Mouse (Mus musculus): Measurements from ENCODE around the gene Phgdh. TPM values are rescaled to one million over a fixed set of nuclear protein-coding genes. Genes with fewer than 3 reads are reported as not detected.
A peak's percentile ranks its signal among the peaks of the same experiment; 100 is the strongest.

Gene Phgdh
- polyA plus RNA-seq, 1 experiment from 2014 or later: 239 TPM

DNA sequence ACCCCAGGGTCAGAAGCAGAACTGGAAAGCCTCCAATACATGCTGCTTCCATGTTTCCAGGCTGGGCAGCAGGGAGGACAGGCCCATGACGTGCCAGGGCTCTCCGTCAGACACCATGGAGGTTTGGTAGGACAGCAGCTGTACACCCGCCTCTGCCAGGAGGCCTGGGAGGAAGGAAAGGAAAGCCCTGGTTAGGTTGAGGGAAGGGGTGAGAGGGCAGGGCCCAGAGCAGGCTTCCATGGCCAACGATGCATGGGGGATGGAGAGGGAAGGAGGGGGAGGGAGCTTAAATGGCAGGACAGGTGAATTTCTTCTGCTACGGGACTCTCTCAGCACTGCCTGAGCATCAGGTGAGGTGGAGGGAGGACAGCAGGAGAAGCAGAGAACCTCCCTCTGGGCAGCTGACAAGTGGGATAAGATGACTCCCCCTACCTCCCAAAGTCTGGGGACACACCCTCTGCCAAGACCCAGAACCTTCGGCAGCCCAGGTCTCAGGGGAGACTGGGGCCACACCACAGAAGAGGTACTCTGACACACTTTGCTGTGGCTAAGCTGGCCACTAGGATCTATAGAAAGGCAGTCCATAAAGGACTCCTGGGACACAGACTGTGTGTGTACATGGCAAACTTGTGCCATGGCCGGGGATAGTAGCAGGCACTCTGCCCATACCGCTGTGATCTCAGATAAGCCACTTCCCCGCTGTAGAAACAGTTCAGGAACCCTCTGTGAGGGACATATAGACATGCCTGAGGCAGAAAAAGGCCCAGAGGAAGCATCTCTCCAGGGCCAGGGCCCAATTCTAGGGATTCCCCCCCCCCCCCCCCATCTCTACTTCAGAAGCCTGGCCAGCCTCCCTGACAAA lies 26.3 kb downstream of the Phgdh start:
- H3K27ac ChIP-seq: no peak overlapping the region
- peaks cover 20% of the 10 kb centered on the region for H3K4me1 ChIP-seq
- no peak overlapping the region for H3K9ac ChIP-seq
- WGBS: 77% methylated on average over 9 of the region's 9 CpGs
- no peak overlapping the region for H3K4me2 ChIP-seq
- H3K4me3 ChIP-seq: no peak overlapping the region
- H3K27me3 ChIP-seq: no peaks in the 10 kb centered on the region
- no peak for ATAC-seq
- H3K9me3 ChIP-seq (replicated peaks): no peaks in the 10 kb centered on the region
- H3K36me3 ChIP-seq (ENCODE audit: poor library complexity, severe bottlenecking): peaks cover 18% of the 10 kb centered on the region

DNA sequence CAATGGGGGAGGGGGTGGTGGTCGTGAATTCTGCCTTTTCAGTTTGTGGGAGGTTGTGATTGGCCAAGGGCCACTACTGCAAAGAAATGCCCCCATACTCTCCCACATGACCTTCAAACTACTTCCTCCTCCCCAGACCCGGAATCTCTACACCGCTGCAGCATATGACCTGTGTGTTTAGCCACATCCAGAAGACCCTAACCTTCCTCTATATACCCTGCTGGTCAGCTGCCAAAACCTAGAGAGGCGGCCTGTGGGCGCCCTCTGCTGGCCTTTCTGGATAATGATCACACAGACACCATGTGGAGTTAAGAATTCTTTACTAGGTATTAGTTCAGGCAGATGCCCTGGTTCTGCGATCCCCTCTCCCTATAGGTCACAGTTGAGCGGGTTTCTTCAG lies 26.9 kb downstream of the Phgdh start:
- H3K4me1 ChIP-seq: peaks cover 14% of the 10 kb centered on the region
- H3K27ac ChIP-seq: no peak overlapping the region
- no peak overlapping the region for H3K9ac ChIP-seq
- WGBS: 34% methylated on average over 7 of the region's 7 CpGs
- no peaks in the 10 kb centered on the region for H3K27me3 ChIP-seq
- H3K36me3 ChIP-seq (ENCODE audit: poor library complexity, severe bottlenecking): peaks cover 12% of the 10 kb centered on the region
- H3K4me3 ChIP-seq: no peak overlapping the region
- no peak overlapping the region for H3K4me2 ChIP-seq
- ATAC-seq: peak; percentile 64; the same call in 1 of the 2 replicates
- no peaks in the 10 kb centered on the region for H3K9me3 ChIP-seq (replicated peaks)

DNA sequence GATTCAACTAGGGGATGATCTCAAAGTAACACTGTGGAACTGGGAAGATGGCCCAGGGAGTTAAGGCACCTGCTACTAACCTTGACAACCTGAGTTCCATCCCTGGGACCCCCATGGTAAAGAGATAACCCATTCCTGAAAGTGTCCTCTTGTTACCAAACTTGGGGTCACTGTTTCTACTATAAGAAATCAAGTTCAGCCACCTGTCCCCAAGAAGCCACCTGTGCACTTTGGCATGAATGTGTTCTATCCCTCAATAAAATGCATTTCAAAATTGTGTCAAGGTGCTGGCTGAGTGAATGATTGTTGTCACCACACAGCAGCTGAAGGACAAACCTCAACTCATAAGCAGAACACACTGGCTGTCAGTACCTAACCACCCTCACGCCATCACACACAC lies 29.3 kb downstream of the Phgdh start:
- ATAC-seq: no peak

DNA sequence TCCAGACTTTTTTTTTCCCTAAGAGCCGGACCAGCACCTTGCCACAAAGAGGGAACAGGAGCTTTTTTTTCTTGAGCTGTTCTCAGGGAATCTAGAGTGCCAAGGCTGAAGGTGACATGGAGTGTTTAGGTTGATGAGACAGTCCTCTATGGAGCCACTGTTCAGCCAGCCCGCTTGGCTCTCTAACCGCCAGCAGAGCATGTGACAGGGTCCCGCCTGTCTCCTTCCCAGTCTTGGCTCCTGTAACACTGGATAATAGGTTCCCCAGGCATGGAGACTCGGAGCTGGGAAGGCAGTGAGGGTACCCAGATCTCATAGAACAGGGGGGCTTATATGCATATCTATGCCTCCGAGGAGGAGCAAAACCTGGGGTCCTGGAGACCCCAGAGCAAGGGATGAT lies 31.2 kb downstream of the Phgdh start:
- Histone ChIP-seq H3K4me2 (no peak overlapping the region), H3K9ac (no peak overlapping the region), H3K36me3 (ENCODE audit: poor library complexity, severe bottlenecking) (0 out of 2 replicates have a peak, but pooled peaks cover 3% of the 10 kb centered on the region), H3K4me1 (no peaks in the 10 kb centered on the region), H3K9me3 (replicated peaks) (no peaks in the 10 kb centered on the region), H3K4me3 (no peak overlapping the region), H3K27me3 (no peaks in the 10 kb centered on the region), H3K27ac (no peak overlapping the region)
- ATAC-seq: no peak
- WGBS: 78% methylated on average over 6 of the region's 6 CpGs

More for the DNA sequence above, 29.3 kb downstream of the Phgdh start:
- no peak overlapping the region for H3K27ac ChIP-seq
- no peaks in the 10 kb centered on the region for H3K4me1 ChIP-seq
- no peaks in the 10 kb centered on the region for H3K9me3 ChIP-seq (replicated peaks)
- H3K4me3 ChIP-seq: no peak overlapping the region
- H3K4me2 ChIP-seq: no peak overlapping the region
- peaks cover 11% of the 10 kb centered on the region for H3K36me3 ChIP-seq (ENCODE audit: poor library complexity, severe bottlenecking)
- H3K27me3 ChIP-seq: no peaks in the 10 kb centered on the region
- no peak overlapping the region for H3K9ac ChIP-seq
- 92% methylated on average over 1 of the region's 1 CpGs for WGBS

DNA sequence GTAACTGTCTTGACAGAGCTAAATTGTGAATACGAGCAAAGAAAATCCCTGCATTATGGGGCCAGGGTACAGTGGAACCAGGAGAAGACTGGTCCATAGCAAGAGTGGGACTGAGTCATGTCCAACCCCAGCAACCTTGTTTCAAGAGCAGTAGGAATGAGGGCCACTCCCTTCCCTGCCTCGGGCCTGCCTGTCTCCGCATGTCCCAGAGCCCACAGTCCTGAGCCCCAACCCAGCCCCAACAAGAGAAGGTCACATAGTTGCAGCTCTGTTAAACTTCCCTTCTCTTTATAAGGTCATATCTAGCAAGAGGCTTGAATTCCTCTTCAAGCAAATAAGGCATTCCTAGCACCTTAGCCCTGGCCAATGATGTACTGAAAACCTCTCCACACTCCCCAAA lies 38.0 kb downstream of the Phgdh start:
- no peak for ATAC-seq
- WGBS: 96% methylated on average over 3 of the region's 3 CpGs

DNA sequence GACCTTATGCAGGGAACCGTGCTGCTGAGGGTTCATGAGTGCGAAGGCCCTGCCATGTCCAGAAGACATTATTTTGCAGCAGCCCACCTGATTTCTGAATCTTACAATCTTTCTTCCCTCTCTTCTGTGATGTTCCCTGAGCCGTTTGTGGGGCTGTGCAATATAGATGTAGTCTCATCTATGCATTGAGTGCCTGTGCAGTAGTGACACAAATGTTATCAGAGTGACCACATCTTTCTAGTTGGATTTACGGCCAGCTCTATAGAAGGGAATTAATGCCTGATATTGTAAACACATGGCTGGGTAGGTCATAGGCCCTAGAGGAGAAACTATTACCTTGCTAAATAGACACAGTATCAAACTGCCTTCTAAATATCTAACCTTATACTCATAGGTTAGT lies 39.5 kb downstream of the Phgdh start:
- 97% methylated on average over 4 of the region's 4 CpGs for WGBS
- ATAC-seq: no peak
- H3K4me2 ChIP-seq: no peak overlapping the region

More for the DNA sequence above, 38.0 kb downstream of the Phgdh start:
- Histone ChIP-seq H3K4me1 (no peaks in the 10 kb centered on the region), H3K9me3 (replicated peaks) (no peaks in the 10 kb centered on the region), H3K27me3 (no peaks in the 10 kb centered on the region), H3K36me3 (ENCODE audit: poor library complexity, severe bottlenecking) (no peaks in the 10 kb centered on the region), H3K9ac (no peak overlapping the region), H3K4me3 (no peak overlapping the region), H3K27ac (no peak overlapping the region), H3K4me2 (no peak overlapping the region)

DNA sequence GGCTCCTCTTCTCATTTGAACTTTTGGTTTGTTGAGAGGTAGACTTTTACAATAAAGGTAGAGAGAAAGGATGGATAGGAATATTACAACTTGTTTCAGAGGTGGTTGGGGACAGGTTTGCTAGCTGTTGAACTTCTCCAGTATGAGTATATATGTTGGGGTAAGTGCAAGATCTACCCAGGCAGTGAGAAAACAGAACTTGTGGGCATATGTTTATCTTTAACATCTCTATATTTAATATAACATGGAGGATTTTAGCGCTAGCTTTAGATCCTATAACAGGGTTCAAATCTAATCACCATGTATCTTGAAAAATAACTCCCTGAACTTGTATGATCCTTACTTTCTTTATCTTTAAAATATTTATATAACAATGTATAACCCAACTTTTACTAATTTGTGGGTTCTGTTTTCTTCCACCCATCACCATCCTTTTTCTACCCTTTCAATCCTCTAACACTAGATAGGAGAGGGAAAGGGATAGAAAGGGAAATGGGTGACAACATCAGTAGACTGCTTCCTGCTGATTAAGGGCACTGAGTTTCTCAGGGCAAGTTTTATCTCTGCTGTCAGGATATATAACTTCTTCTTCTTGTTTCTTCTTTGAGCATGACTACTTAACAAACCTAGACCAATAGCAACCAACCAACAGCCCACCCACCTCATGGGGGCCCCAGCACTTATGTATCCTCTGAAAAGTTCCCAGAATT lies 40.2 kb downstream of the Phgdh start:
- Histone ChIP-seq H3K27ac (no peak overlapping the region), H3K4me2 (no peak overlapping the region), H3K27me3 (no peaks in the 10 kb centered on the region), H3K4me1 (no peaks in the 10 kb centered on the region), H3K9ac (no peak overlapping the region), H3K36me3 (ENCODE audit: poor library complexity, severe bottlenecking) (no peaks in the 10 kb centered on the region), H3K9me3 (replicated peaks) (no peaks in the 10 kb centered on the region), H3K4me3 (no peak overlapping the region)
- no peak for ATAC-seq
- 92% methylated on average over 1 of the region's 1 CpGs for WGBS

More for the DNA sequence above, 39.5 kb downstream of the Phgdh start:
- no peaks in the 10 kb centered on the region for H3K36me3 ChIP-seq (ENCODE audit: poor library complexity, severe bottlenecking)
- no peak overlapping the region for H3K9ac ChIP-seq
- H3K4me1 ChIP-seq: no peaks in the 10 kb centered on the region
- H3K4me3 ChIP-seq: no peak overlapping the region
- H3K9me3 ChIP-seq (replicated peaks): no peaks in the 10 kb centered on the region
- no peak overlapping the region for H3K27ac ChIP-seq
- H3K27me3 ChIP-seq: no peaks in the 10 kb centered on the region

DNA sequence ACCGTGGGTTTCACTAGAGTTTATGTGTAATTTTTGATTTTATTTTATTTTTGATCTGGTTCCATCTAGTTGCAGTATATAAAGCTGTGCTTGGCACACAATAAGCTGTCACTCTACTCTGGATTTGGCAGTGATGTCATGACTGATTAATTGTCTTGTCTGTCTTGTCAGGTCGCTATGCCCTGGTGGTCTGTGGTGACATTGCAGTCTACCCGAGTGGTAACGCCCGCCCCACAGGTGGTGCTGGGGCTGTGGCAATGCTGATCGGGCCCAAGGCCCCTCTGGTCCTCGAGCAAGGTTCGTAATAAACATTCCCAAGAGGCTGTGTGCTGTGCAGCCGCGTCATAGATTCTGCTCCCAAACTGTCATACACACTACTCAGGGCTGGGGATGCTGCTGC lies 43.8 kb downstream of the Phgdh start:
- H3K36me3 ChIP-seq (ENCODE audit: poor library complexity, severe bottlenecking): no peaks in the 10 kb centered on the region
- no peaks in the 10 kb centered on the region for H3K4me1 ChIP-seq
- no peak overlapping the region for H3K27ac ChIP-seq
- 74% methylated on average over 10 of the region's 10 CpGs for WGBS
- no peak for ATAC-seq
- peaks cover 6% of the 10 kb centered on the region for H3K9me3 ChIP-seq (replicated peaks)
- no peak overlapping the region for H3K9ac ChIP-seq
- no peaks in the 10 kb centered on the region for H3K27me3 ChIP-seq
- no peak overlapping the region for H3K4me3 ChIP-seq
- H3K4me2 ChIP-seq: no peak overlapping the region

DNA sequence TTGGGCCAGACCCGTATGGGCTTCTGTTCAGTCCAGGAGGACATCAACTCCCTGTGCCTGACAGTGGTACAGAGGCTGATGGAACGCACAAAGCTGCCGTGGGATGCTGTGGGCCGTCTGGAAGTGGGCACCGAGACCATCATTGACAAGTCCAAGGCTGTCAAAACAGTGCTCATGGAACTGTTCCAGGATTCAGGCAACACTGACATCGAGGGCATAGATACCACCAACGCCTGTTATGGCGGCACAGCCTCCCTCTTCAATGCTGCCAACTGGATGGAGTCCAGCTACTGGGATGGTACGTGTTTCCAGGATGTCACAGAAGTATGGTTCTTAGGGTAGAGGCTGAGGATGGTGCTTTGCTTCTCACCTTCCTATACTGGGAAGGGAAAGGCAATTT lies 48.7 kb downstream of the Phgdh start:
- WGBS: 93% methylated on average over 9 of the region's 9 CpGs
- Histone ChIP-seq H3K4me1 (no peaks in the 10 kb centered on the region), H3K27me3 (no peaks in the 10 kb centered on the region), H3K9me3 (replicated peaks) (peaks cover 6% of the 10 kb centered on the region), H3K36me3 (ENCODE audit: poor library complexity, severe bottlenecking) (no peaks in the 10 kb centered on the region), H3K4me3 (no peak overlapping the region), H3K9ac (no peak overlapping the region), H3K27ac (no peak overlapping the region), H3K4me2 (no peak overlapping the region)
- no peak for ATAC-seq

DNA sequence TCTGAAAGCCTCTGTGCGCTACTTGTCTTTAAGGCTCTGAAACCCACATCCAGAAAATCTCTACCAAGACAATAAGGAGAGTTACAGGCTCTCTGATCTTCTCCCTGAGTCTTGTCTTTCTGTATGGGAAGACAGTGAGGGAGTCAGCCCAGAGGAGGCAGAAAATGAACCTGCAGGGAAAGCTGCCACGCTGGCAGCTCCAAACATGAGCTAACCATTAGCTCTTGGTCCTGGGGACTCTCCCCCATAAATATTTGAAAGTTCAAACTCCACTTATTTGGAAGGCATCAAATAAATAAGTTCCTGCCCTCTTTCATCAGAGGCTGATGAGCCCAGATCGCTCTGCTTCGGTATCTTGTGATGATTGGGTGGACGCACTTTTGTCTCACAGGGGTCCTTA lies 56.6 kb downstream of the Phgdh start:
- no peak overlapping the region for H3K9ac ChIP-seq
- WGBS: 94% methylated on average over 5 of the region's 5 CpGs
- no peaks in the 10 kb centered on the region for H3K9me3 ChIP-seq (replicated peaks)
- no peaks in the 10 kb centered on the region for H3K36me3 ChIP-seq (ENCODE audit: poor library complexity, severe bottlenecking)
- H3K4me3 ChIP-seq: no peak overlapping the region
- H3K4me1 ChIP-seq: 0 out of 2 replicates have a peak, but pooled peaks cover 5% of the 10 kb centered on the region
- H3K27ac ChIP-seq: no peak overlapping the region
- H3K27me3 ChIP-seq: no peaks in the 10 kb centered on the region
- no peak overlapping the region for H3K4me2 ChIP-seq
- no peak for ATAC-seq

DNA sequence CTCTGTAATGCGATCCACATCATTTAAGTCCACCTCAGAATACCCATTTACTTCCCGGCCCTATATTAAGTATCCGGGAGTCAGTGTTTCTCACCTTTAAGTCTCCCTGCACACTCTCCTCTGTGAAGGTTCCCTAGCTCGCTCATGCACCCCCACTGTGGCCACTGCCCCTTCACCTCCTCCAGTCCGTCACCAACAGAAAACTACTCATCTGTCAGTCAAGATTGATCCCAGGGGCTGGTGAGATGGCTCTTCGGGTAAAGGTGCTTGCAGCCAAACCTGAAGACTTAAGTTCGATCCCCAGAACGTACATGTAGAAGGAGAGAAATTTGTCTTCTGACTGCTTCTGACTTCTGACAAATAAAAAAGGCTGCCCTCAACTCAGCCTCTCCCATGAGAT lies 57.4 kb downstream of the Phgdh start:
- no peak for ATAC-seq
- Histone ChIP-seq H3K4me2 (no peak overlapping the region), H3K27ac (no peak overlapping the region), H3K9me3 (replicated peaks) (no peaks in the 10 kb centered on the region), H3K4me3 (no peak overlapping the region), H3K9ac (no peak overlapping the region), H3K27me3 (no peaks in the 10 kb centered on the region), H3K36me3 (ENCODE audit: poor library complexity, severe bottlenecking) (no peaks in the 10 kb centered on the region), H3K4me1 (0 out of 2 replicates have a peak, but pooled peaks cover 5% of the 10 kb centered on the region)
- 91% methylated on average over 8 of the region's 8 CpGs for WGBS

DNA sequence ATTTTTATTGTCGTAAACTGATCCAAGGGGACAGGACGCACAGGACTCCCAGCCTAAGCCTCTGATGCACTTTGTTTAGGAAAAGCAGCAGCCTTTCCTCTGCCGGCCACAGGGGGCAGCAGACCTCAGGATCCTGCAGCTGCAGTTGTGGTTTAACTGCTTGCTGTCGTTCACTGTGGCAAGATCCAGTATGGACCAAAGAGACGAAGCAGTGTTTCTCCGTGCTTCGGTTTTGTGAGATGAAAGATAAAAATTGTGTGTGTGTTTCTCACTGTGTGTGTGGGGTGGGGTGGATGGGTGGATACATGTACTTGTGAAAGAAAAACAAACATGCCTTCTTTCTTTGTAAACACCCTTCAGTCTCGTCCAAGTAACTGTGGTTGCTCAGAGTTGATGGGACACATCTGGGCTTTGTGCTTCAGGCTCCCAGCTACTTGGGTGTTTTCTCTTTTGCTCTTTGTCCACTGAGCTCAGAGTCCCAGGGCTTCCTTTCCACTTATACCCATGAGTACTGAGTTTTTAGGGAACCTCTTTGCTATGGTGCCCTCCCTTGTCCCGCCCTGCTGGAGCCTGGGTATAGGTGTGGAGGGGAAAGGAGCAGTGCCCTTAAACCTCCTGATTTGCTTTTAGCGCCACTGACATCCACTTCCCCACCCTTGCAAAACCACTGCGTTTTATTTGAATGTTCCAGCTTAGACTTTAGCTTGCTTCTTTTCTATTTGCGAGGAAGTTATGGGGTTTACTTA lies 58.7 kb downstream of the Phgdh start:
- Histone ChIP-seq H3K27me3 (no peaks in the 10 kb centered on the region), H3K4me2 (no peak overlapping the region), H3K4me1 (0 out of 2 replicates have a peak, but pooled peaks cover 5% of the 10 kb centered on the region), H3K36me3 (ENCODE audit: poor library complexity, severe bottlenecking) (no peaks in the 10 kb centered on the region), H3K27ac (no peak overlapping the region), H3K9ac (no peak overlapping the region), H3K4me3 (no peak overlapping the region), H3K9me3 (replicated peaks) (no peaks in the 10 kb centered on the region)
- 43% methylated on average over 12 of the region's 12 CpGs for WGBS
- ATAC-seq: peak; percentile 84; the same call in 1 of the 2 replicates
